Mouse (Mus musculus) mouse trophoblast stem cell (cell line): ENCODE results near the gene Igsf21.

Experiments used
- in situ Hi-C, 2 experiments: fragments of 300-500 bp; cut with MseI, MboI; formaldehyde crosslinking; loops; 2 replicates in 1 of 2; 3 replicates in 1 of 2; pipeline ENCODE4 v1.15.1; 2025

Igsf21 gene

GRCm38 (mm10) chr4:140100141-140100540, 146.4 kb downstream of the Igsf21 start:
- in situ Hi-C loops, result no loop called here

GRCm38 (mm10) chr4:140096283-140096682, 150.3 kb downstream of the Igsf21 start:
- in situ Hi-C loops, result no loop called here

- in situ Hi-C loops, result no loop called here
Observed at GRCm38 (mm10) chr4:140094835-140095234, 151.7 kb downstream of the Igsf21 start.

- in situ Hi-C loops, result no loop called here
Observed at GRCm38 (mm10) chr4:140092367-140092766, 154.2 kb downstream of the Igsf21 start.

- in situ Hi-C loops, result no loop called here
Observed at GRCm38 (mm10) chr4:140091693-140092092, 154.9 kb downstream of the Igsf21 start.

- in situ Hi-C loops, result no loop called here
Observed at GRCm38 (mm10) chr4:140089676-140090075, 156.9 kb downstream of the Igsf21 start.

GRCm38 (mm10) chr4:140088711-140089440, 157.7 kb downstream of the Igsf21 start:
- in situ Hi-C loops, result no loop called here

- in situ Hi-C loops, result no loop called here
Observed at GRCm38 (mm10) chr4:140086192-140086591, 160.4 kb downstream of the Igsf21 start.

- in situ Hi-C loops, result no loop called here
Observed at GRCm38 (mm10) chr4:140084521-140085011, 162.0 kb downstream of the Igsf21 start.

- in situ Hi-C loops, result no loop called here
Observed at GRCm38 (mm10) chr4:140084064-140084463, 162.5 kb downstream of the Igsf21 start.

- in situ Hi-C loops, result no loop called here
Observed at GRCm38 (mm10) chr4:140078416-140078815, 168.2 kb downstream of the Igsf21 start.

GRCm38 (mm10) chr4:140077615-140078014, 169.0 kb downstream of the Igsf21 start:
- in situ Hi-C loops, result no loop called here

GRCm38 (mm10) chr4:140076852-140077563, 169.6 kb downstream of the Igsf21 start:
- in situ Hi-C loops, result no loop called here

- in situ Hi-C loops, result no loop called here
Observed at GRCm38 (mm10) chr4:140076428-140076827, 170.2 kb downstream of the Igsf21 start.

- in situ Hi-C loops, result no loop called here
Observed at GRCm38 (mm10) chr4:140071047-140071446, 175.5 kb downstream of the Igsf21 start.

- in situ Hi-C loops, result no loop called here
Observed at GRCm38 (mm10) chr4:140070331-140070652, 176.3 kb downstream of the Igsf21 start.

- in situ Hi-C loops, result no loop called here
Observed at GRCm38 (mm10) chr4:140069563-140070330, 176.8 kb downstream of the Igsf21 start.

GRCm38 (mm10) chr4:140068468-140068867, 178.1 kb downstream of the Igsf21 start:
- in situ Hi-C loops, result no loop called here

- in situ Hi-C loops, result no loop called here
Observed at GRCm38 (mm10) chr4:140066011-140066410, 180.6 kb downstream of the Igsf21 start.

- in situ Hi-C loops, result no loop called here
Observed at GRCm38 (mm10) chr4:140063153-140063671, 183.4 kb downstream of the Igsf21 start.

- in situ Hi-C loops, result no loop called here
Observed at GRCm38 (mm10) chr4:140060251-140060650, 186.3 kb downstream of the Igsf21 start.

GRCm38 (mm10) chr4:140053042-140053441, 193.5 kb downstream of the Igsf21 start:
- in situ Hi-C loops, result no loop called here
